8 mouse cellular contexts compared by ENCODE assay signal in genomic region chr17:12118561-12118925, GRCm38 (mm10). TPM values are rescaled to one million over a fixed set of nuclear protein-coding genes. Genes with fewer than 3 reads are reported as not detected.
DNase-seq lines count a peak whose midpoint lies in the region; ATAC-seq lines count a peak whose summit lies in the region.

Agpat4 (plus strand) TSS chr17:12118704.

- no peaks in the 10 kb centered on the region for H3K9me3 ChIP-seq in heart, embryonic 13.5 days
- no peaks in the 10 kb centered on the region for H3K9me3 ChIP-seq in liver, embryonic 13.5 days (replicated peaks)

- H3K4me2 ChIP-seq in heart, embryonic 13.5 days, result peak within 1 kb of the TSS; percentile 96
- H3K4me2 ChIP-seq in liver, embryonic 13.5 days, result peak within 1 kb of the TSS; percentile 99

- H3K9ac ChIP-seq in heart, embryonic 13.5 days, result peak within 1 kb of the TSS; percentile 88
- peak within 1 kb of the TSS; percentile 96 for H3K9ac ChIP-seq in liver, embryonic 13.5 days

- H3K27me3 ChIP-seq in heart, embryonic 13.5 days (replicated peaks), result no peaks in the 10 kb centered on the region
- no peaks in the 10 kb centered on the region for H3K27me3 ChIP-seq in liver, embryonic 13.5 days

- H3K27ac ChIP-seq in heart, embryonic 13.5 days (replicated peaks), result peak within 1 kb of the TSS; percentile 93
- H3K27ac ChIP-seq in liver, embryonic 13.5 days, result peak within 1 kb of the TSS; percentile 94

- no peaks in the 10 kb centered on the region for H3K36me3 ChIP-seq in heart, embryonic 13.5 days
- no peaks in the 10 kb centered on the region for H3K36me3 ChIP-seq in liver, embryonic 13.5 days

- peak within 1 kb of the TSS; percentile 74 for H3K4me3 ChIP-seq in heart, embryonic 13.5 days
- H3K4me3 ChIP-seq in liver, embryonic 13.5 days (replicated peaks), result peak within 1 kb of the TSS; percentile 89

- peaks cover 24% of the 10 kb centered on the region for H3K4me1 ChIP-seq in heart, embryonic 13.5 days
- peaks cover 48% of the 10 kb centered on the region for H3K4me1 ChIP-seq in liver, embryonic 13.5 days (replicated peaks)

- peak; percentile 40; the same call in 1 of the 2 replicates for ATAC-seq in heart, embryonic 13.5 days (ENCODE audit: extremely low read depth, insufficient number of reproducible peaks, low FRiP score, low TSS enrichment)
- peak; percentile 58 for ATAC-seq in liver, embryonic 13.5 days (ENCODE audit: low read depth)

- under 1% methylated on average over 13 of the region's 13 CpGs for WGBS in heart, embryonic 13.5 days
- WGBS in liver, embryonic 13.5 days (ENCODE audit: insufficient replicate concordance), result under 1% methylated on average over 13 of the region's 13 CpGs

- peak; percentile 56 for DNase-seq in A20 (ENCODE audit: low read depth, low spot score)
- DNase-seq in MEL-GATA-1-ER (ENCODE audit: extremely low read depth, low read depth), result peak; percentile 10
- peak; percentile 50 to 51 for DNase-seq in cerebellum, postnatal 36 days
- DNase-seq in kidney, postnatal 14 days, result peak; percentile 49
- peak; percentile 55 for DNase-seq in liver, embryonic 13.5 days
- peak; percentile 79 for DNase-seq in neural tube, embryonic 10.5 days (ENCODE audit: extremely low spot score, low spot score)
- DNase-seq in thymus, postnatal 0 days (ENCODE audit: low spot score), result peak; percentile 39

RNA-seq across cellular contexts. Expression of gene Agpat4, which starts in this region (rescaled TPM):
- 16.8 and 16.9 TPM in 2 replicates for polyA plus RNA-seq in heart, embryonic 13.5 days (2015; fragmentation: Nextera tagmentation; extraction: Ambion mirVana)
- polyA plus RNA-seq in liver, embryonic 13.5 days (2015; fragmentation: Nextera tagmentation; extraction: Ambion mirVana), result 27.3 and 28.7 TPM in 2 replicates
- 7.7 and 11.1 TPM in 2 replicates for polyA plus RNA-seq in thymus, postnatal 0 days (2015; fragmentation: Nextera tagmentation; extraction: Ambion mirVana)

Comparison
In these comparisons a context has a peak if more than half of its experiments do, and no peak if none do; other contexts are left out.
1. Peak in every context shown above with its lines: DNase-seq, ATAC-seq, H3K4me3 ChIP-seq and H3K27ac ChIP-seq.
2. DNase-seq: peak in every context shown above with its lines; median percentile 79 in neural tube, embryonic 10.5 days; 56 in A20; 55 in liver, embryonic 13.5 days; 50 in cerebellum, postnatal 36 days; 49 in kidney, postnatal 14 days; 39 in thymus, postnatal 0 days; 10 in MEL-GATA-1-ER.